Mouse (Mus musculus) A20 (cell line): ENCODE data around the gene Lhx2.

ENCODE experiments used
- DNase-seq: peaks from one replicate; pipeline ENCODE4 v3.0.0-alpha.2; 2011; ENCODE audit warnings: low read depth, low spot score

Gene Lhx2

DNA sequence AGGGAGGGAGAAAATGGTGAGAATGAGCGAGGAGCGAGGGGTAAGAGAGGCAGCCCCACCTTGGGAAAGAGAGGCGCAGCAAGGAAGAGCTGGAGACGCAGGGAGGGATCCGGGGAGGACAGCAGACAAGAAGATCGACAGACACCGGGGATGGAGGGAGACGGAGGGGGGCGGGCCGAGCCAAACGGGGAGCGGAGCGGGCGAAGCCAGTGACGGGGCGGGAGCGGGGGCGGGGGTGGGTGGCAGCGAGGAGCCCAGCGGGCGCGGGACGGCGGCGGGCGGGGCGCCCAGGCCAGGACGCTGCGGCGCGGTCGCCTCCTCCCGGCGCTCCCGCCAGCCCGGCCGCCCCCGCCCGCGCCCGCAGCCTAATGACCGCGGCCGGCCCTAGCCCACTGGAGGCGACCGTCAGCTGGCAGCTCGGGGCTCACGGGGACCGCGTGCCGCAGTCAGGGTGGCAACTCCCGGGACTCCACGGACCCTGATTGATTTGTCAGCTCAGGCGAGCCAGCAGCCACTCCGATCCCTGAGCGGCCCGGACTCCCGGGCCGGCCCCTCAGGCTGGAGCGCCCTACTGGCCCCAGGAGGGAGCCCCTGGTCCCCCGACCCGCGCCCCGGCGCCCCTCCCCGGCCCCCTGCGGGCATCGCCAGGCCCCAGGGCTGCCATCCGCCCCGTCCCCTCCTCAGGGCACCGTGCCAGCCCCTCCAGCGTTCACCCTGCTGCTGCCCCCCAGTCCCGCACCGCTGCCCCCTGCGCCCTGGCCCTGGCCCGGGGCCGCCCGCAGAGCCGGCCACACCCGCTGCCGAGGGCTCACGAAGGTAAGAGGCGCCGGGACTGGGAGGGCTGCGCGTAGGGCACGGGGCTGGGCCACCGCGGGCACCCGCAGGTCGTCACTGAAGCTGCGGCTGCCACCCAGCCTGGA is at the start of gene Lhx2:
Lhx2 (plus strand) TSS at position 292 of the 920 bp plus-strand sequence.
- no peak for DNase-seq

DNA sequence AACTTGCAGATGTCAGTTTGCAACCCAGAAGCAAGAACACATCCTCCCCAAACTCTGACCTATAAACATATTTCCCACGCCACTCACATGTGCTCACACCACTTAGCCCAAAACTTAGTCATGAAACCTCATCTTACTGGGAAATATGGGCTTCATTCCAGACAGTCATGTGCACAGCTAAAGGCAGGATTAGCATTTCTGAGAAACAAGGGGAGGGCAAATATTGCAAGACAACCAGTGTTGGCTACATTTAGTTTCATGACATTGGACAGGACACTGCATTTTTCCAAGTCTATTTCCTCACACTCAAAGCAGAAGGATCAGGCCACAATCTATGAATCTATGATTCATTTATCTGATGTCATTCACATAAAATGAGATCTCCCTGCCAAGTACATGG is 47.6 kb upstream of the Lhx2 start:
- no peak for DNase-seq

DNA sequence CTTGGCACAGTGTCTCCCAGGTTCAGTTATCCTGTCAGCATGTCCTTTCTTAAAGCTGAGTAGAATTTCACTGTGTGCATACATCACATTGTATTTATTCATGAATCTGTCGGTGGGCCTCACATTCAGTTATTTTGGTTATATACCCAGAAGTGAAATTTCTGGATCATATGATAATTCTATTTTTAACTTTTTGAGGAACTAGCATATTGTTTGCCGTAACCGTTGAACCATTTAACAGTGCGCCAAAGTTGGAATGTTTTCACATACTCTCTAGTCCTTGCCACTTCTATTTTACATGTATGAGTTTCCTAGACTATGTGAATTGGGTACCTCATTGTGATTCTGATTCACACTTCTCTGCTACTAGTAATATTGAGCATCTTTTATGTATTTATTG is 43.1 kb upstream of the Lhx2 start:
- DNase-seq = no peak

DNA sequence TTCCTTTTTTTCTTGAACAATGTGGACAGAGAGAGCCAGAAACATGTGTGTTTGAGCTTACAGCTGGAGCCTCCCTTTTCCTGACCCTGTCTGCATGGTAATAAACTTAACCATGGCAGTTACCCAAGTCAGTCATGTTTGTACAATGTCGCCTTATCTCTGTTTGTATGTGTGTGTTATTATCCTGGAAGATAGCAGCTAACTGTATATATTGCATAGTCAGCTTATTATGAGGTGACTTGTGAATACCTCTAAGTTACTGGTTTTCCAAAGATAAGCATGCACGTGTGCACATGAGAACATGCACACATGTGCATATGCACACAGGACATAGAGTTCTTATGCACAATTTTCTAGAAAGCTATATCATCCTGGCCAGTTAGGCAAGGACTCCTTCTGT is 38.1 kb upstream of the Lhx2 start:
- no peak for DNase-seq

DNA sequence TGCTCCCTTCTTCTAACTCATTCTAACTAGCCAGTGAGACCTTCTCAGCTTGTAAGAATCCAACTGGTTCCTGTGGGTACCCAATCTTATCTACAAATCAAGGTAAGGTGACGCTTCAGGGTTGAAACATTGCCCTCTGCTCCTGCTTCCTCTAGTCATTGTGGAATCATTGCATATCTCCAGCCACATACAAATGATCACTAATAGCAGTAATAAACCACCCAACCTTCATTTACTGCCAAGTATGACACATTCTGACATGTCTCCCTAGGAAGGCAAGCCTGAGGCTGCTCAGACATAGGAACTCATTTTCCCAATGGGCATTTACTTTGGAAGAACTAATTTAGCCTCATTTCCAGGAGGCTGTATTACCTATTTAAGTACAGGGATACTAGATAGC is 33.9 kb upstream of the Lhx2 start:
- DNase-seq = no peak

DNA sequence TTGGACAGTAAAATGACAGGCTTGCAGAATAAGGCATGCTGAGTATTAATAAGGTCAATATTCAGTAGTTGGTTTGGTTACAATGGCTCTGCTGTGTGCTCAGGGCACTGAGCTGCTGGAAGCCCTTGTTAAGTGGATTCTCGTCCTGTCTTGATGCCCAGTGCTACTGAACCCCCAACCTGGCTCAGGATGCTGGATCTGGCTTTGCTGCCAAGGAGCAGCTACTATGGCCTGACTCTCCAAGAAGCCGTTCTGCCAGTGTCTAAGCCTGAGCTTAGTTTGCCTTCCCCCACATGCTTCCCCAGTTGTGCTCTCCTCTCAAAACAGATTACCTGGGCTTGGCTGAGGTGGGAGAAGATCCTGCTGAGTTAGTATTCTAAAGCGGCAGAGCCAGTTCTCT is 26.2 kb upstream of the Lhx2 start:
- DNase-seq = no peak

DNA sequence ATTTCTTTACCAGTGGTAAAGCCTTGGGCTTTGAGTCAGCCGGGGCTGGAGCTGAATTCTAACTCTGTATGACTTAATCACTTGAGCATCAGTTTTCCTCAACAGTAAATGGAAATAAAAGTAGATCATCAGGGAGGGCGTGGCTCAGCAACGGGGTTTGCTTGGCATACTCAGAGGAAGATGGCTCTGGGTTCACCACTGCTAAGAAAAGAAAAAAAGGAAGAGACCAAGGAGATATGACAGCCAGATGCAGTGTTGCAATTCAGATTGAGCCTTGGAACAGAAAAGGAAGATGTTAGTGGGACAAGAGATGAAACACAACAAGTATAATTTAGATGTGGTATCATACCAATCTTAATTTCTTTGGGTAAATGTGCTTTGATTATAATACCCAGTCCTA is 25.7 kb upstream of the Lhx2 start:
- DNase-seq = no peak

DNA sequence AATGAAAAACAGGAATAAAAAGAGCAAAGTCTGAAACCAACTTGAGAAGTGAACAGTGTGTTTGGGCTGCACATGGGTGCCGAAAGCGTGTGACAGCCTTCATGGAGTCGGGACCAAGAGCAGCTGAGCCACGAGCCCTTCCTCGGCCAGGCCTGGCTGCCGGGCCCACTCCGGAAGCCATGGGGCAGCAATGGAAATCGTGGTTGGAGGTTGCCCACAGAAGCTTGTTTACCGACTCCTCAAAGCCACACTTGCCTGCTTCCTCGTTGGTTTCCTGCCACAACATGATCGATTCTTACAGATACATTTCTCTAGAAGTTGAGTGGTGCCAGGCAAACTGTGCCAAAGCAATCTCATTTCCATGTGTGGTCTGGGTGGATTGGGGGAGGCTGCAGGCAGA is 20.0 kb upstream of the Lhx2 start:
- no peak for DNase-seq

DNA sequence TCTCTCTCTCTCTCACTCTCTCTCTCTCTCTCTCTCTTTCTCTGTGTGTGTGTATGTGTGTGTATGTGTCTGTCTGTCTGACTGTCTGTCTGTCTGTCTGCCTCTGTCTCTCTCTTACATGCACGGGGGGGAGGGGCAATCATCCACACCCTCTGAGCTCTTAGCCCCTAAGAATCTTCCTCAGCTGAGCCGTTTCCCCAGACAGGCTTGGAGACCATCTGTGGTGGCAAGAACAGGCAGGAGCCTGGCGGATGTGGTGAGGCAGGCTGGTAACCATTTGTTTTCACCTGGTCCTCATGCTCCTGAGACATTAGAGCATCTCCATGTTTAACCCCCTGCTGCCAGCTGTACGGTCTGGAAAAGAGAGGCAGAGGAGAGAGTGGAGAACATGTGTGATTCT is 18.2 kb upstream of the Lhx2 start:
- no peak for DNase-seq

DNA sequence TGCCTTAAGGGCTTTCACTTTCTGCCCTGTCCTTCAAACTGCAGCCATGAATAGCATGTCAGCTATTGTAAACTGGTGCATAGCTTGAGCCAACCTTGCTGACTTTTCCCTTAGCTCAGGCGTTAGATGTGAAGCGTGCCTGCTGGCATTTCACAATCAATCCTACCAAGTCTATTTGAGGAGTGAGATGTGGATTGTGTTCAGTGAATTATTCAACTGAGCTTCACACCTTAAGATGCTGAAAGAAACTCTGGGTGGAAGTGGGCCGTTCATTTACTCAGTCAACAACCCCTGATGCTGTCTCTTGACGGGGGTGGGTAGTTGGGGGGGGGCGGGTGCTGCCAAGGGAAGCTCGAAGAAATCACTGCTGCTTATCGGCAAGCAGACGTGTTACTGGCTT is 15.7 kb upstream of the Lhx2 start:
- DNase-seq = no peak

DNA sequence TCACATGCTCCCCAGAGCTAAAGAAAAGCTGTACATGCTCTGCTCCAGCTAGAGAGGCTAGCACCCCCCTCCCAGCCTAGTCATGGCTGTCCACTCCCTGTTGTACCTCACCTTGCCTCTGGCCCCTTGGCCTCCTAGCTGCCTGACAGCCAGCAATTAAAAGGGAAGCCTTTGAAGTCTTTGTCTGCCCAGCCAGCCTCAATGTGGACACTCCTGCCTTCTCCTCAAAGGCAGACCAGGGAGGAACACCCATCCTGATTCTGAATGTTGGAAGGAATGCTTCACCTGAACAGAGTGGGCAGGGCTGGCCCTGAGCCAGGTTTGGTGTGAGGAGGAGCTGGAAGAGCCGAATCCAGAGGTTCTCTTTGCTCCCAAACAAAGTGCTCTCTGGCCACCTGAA is 12.4 kb upstream of the Lhx2 start:
- DNase-seq = no peak

DNA sequence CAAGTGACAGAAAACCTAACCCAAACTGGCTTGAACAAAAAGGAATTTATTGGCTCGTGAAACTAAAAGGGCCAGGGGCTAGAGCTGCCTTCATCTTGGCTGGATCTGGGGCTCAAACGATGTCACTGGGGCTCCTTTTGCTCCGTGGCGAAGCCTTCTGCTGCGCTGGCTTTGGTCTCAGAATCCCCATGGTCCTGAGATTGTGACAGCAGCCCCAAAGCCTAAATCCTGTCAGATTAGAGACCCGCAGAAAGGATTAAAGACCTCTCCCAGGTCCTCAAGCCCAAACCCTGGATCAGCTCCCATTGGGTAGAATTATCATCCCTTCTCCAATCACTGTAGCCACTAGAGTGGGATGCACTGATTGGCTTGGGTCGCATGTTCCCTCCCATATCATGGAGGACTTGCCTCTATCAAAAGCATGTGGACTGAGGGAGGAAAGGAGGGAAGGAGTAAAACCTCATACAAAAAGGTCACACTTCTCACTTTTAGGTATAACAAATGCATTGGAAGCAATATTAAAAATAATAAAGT is 5.4 kb upstream of the Lhx2 start:
- DNase-seq = no peak

DNA sequence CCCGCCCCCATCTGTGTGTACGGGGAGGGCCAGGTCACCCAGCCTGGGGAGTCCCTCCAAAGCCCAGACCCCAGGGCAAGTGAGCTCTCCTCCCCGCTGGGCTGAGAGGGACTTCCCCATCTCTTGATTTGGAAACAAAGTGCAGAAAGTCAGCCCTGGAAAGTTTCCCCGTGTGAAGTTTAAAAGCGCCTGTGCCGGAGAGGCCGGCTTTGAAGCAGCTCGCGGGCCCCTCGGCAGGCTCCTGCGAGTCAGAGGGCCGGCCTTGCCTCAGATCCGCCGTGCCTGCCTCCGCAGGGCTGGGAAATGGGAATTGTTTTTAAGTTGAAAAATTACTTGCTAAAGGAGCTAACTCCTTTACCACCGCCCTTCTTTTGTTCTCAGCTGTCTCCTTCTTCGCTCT is 2.5 kb upstream of the Lhx2 start:
- no peak for DNase-seq

DNA sequence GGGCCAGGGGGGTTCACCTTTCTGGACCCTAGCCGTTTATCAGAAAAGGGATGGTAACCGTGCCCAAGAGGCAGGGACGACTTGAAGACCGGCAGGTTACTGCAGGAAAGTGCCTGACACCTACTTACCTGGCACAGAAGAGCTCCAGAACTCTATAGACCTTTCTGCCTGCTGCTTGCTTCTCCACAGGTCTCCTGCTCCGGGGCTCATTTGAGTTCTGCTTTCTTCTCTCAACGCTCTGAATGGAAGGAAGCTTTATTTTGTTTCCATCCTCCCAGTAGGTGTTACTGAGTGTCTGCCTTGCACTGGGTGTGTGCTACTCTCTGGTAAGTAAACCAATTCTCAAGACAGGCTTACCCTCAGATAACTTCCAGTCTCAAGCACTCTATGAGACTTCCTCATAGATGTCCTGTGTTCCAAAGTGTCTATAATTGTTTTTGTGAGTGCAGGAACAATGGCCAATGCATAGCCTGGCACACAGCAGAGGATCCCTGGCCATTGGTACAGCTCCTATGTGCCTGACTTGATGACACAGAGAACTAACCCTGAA is 1.9 kb upstream of the Lhx2 start:
- no peak for DNase-seq

DNA sequence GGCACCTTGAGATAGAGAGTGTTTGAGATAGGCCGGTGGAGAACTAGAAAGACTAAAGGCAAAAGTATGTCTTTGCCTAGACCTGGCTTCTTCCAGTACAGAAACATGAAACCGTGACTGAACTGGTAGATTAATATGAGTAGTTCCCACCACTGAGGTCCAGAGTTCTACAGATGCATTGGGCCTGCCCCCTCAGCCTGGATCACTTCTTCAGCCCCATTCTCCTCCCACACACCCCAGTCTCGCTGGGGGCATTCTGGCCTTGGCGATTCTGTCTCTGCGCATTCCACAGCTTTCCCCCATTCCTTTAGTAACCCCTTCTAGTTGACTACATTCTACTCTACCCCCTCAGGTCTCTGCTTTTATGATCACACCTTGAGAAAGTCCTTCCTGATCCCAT is 1.4 kb upstream of the Lhx2 start:
- no peak for DNase-seq

DNA sequence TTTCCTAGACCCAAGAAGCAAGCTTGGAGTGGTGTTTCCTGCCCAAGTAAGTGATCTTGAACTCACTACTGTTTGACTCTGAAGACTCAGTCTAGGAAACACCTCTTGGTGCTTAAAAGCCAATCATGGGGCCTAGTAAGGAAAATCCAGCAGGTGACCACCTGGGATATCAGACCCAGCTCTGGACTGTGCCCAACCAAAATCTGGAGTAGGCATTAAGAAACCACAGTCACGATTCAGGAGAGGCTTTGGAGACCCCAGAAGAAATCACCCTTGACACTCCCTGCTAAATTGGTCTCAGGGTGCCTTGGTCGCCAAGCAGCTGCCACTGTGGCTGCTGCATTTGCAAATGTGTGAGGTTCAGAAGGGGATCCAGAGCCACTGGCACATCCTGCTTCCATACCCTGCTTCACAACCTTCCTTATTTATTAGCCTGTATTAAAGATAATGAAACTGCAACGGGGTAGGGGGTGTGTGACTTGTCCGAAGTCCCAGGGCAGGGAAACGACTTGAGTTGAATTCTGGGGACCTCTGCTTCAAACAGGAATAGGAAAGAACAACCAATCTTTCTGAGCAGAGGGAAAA is 641 bp upstream of the Lhx2 start:
- DNase-seq = no peak

DNA sequence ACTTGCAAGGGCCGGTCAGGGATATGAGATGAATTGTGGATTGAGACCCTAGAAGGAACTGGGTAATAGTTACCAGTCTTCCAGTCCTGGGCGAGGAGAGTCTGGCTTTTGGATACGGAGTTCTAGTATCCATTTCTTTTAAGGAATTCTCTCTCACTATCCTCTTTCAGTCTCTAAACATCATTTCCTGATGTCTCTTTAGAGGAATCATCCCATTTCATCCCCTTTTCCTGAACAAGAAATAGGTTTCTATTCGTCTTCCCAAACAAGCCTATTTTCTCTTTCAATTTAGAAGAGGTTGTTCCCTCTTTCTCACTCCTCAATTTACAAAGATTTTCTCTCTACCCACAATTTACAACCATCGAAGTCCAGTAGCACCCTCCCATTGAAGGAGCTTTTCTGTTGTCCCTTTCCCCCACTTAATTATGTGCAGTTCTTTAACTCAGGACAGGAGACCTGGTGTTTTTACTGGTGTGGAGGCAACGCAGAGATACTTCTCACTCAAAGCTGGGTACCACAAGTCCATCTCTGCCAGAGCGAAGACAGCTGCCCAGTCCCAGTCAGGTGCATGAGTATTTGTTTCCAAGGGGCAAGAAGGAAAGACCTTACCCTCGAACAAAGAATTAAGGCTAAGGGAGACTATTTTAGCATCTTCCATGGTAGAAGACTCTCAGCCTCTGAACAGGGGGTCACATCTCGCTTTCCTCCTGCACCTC is 987 bp downstream of the Lhx2 start:
- DNase-seq = no peak

DNA sequence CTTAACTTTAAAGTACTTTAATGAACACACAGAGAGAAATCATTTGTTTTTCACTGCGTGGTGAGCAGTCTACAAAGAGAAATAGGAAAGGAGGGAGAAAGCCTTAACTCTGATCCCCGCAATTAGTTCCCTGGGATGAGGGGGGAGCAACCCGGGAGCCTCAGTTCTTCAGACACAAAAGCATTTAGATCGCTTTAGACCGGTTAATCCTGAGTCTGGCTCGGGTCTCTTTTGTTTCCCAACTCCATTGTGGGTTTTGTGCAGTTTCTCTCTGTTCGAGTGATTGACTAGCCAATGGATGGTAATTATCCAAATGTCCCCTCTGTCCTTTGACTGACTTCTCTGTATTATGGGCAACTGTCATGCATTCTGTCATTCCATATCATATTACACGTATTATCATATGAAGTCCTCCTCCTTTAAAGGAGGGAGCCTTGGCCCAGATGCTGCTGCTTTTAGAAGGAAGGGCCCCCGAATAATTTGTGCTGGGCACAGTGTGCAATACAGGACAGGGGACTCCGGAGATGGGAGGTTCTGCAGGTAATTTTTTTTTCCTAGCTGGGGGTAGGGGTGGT is 1.6 kb downstream of the Lhx2 start:
- no peak for DNase-seq

DNA sequence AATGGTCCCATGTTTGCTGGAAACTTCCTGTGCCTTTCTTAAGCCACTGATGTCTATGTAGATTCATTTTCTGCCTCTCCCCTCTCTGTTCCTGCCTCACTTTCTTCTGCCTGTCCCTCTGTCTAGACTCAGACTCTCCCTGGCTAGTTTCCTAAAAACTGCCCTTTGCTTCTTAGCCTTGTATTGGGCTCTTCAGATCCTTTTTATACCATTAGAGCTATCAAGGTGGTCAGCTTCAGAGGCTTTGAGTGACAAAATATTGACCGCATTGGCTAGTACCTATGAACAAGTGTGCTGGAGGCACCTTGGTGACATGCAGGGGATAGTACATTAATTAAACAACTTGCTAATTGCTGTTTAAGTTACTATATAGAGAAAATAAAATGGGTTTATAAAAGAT is 4.5 kb downstream of the Lhx2 start:
- no peak for DNase-seq

DNA sequence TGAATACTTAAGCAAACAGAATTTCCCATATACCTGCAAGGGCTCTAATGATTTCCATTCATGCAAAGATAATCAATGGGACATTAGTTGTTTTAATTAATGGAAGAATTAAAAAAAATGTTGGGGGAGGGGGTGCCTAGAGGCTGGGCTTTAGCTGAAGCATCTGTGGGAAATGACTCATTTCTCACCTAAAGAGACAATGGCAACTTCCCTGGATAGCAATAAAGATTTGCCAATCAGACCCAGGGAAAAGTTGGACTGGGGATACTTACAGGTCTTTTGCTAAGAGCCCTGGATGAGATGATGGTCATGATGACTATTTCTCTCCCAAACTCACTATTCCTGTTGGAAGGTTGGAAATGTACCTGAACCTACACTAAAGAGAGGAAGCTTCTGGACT is 5.6 kb downstream of the Lhx2 start:
- DNase-seq = no peak

DNA sequence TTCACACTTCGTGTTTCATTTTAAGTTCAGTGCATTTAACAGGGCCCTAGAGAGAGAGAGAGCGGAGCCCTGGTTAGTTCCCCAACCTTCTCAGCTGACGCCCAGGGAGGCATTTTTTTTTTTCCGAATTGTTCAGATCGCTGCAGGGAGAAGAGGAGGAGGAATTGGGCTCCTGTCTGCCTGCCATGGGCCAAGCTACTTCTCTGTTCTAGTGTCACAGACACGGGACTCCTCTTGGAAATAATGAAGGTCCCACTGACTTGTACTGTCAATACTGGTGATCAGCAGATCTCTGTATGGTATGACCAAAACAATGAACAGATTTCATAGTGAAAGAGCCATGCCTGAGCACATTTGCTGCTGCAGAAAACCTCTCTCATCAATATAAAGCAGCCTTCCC is 7.3 kb downstream of the Lhx2 start:
- DNase-seq = no peak
